Mouse (Mus musculus): ENCODE measurements at regions not wholly inside any gene's neighbourhood (a gene's known extent, or its start where the extent isn't known, plus 50 kb on each side); places are given as distances from the start of the nearest gene placed in this dataset.
A peak's percentile ranks its signal among the peaks of the same experiment; 100 is the strongest.

- Histone ChIP-seq H3K36me3 (ENCODE audit: control insufficient read depth, insufficient read depth, low read length) (no peaks in the 10 kb centered on the region), H3K4me3 (ENCODE audit: low read depth, low read length) (no peak overlapping the region), H3K27ac (ENCODE audit: insufficient read depth, low read depth, low read length) (no peak overlapping the region), H3K27me3 (ENCODE audit: control insufficient read depth, insufficient read depth, low read length) (0 out of 2 replicates have a peak, but pooled peaks cover 2% of the 10 kb centered on the region), H3K4me1 (ENCODE audit: control insufficient read depth, insufficient read depth, insufficient read length, low read length) (no peaks in the 10 kb centered on the region)
- TF ChIP-seq POLR2A (IDR thresholded peaks at IDR 0.05; ENCODE audit: low read depth, low read length): no peak
- no peak for TF ChIP-seq CTCF (IDR thresholded peaks at IDR 0.05; ENCODE audit: extremely low read depth, insufficient read length, insufficient replicate concordance, low read depth, low read length)
- WGBS: 22% methylated on average over 6 of the region's 6 CpGs
Observed at GRCm38 (mm10) chr7:75360874-75361273, 51.8 kb upstream of the Sv2b start.

GRCm38 (mm10) chr7:75362541-75362940, 53.5 kb upstream of the Sv2b start:
- Histone ChIP-seq H3K36me3 (ENCODE audit: control insufficient read depth, insufficient read depth, low read length) (no peaks in the 10 kb centered on the region), H3K27me3 (ENCODE audit: control insufficient read depth, insufficient read depth, low read length) (0 out of 2 replicates have a peak, but pooled peaks cover 2% of the 10 kb centered on the region), H3K4me1 (ENCODE audit: control insufficient read depth, insufficient read depth, insufficient read length, low read length) (no peaks in the 10 kb centered on the region), H3K4me3 (ENCODE audit: low read depth, low read length) (no peak overlapping the region), H3K27ac (ENCODE audit: insufficient read depth, low read depth, low read length) (no peak overlapping the region)
- TF ChIP-seq POLR2A (IDR thresholded peaks at IDR 0.05; ENCODE audit: low read depth, low read length) (no peak), CTCF (IDR thresholded peaks at IDR 0.05; ENCODE audit: extremely low read depth, insufficient read length, insufficient replicate concordance, low read depth, low read length) (no peak)
- 72% methylated on average over 6 of the region's 6 CpGs for WGBS

GRCm38 (mm10) chr7:75365480-75365879, 56.4 kb upstream of the Sv2b start:
- TF ChIP-seq CTCF (IDR thresholded peaks at IDR 0.05; ENCODE audit: extremely low read depth, insufficient read length, insufficient replicate concordance, low read depth, low read length) (no peak), POLR2A (IDR thresholded peaks at IDR 0.05; ENCODE audit: low read depth, low read length) (no peak)
- Histone ChIP-seq H3K27me3 (ENCODE audit: control insufficient read depth, insufficient read depth, low read length) (no peaks in the 10 kb centered on the region), H3K4me3 (ENCODE audit: low read depth, low read length) (no peak overlapping the region), H3K36me3 (ENCODE audit: control insufficient read depth, insufficient read depth, low read length) (no peaks in the 10 kb centered on the region), H3K27ac (ENCODE audit: insufficient read depth, low read depth, low read length) (no peak overlapping the region), H3K4me1 (ENCODE audit: control insufficient read depth, insufficient read depth, insufficient read length, low read length) (no peaks in the 10 kb centered on the region)
- WGBS: 50% methylated on average over 3 of the region's 3 CpGs

GRCm38 (mm10) chr7:75366285-75366882, 57.3 kb upstream of the Sv2b start:
- Histone ChIP-seq H3K27ac (ENCODE audit: insufficient read depth, low read depth, low read length) (no peak overlapping the region), H3K27me3 (ENCODE audit: control insufficient read depth, insufficient read depth, low read length) (no peaks in the 10 kb centered on the region), H3K36me3 (ENCODE audit: control insufficient read depth, insufficient read depth, low read length) (no peaks in the 10 kb centered on the region), H3K4me1 (ENCODE audit: control insufficient read depth, insufficient read depth, insufficient read length, low read length) (peaks cover 2% of the 10 kb centered on the region; the same call in 1 of the 2 replicates), H3K4me3 (ENCODE audit: low read depth, low read length) (no peak overlapping the region)
- TF ChIP-seq CTCF (IDR thresholded peaks at IDR 0.05; ENCODE audit: extremely low read depth, insufficient read length, insufficient replicate concordance, low read depth, low read length) (peak; percentile 84; the same call in 1 of the 2 replicates), POLR2A (IDR thresholded peaks at IDR 0.05; ENCODE audit: low read depth, low read length) (no peak)
- WGBS: 6% methylated on average over 8 of the region's 8 CpGs

- H3K36me3 ChIP-seq (ENCODE audit: control insufficient read depth, insufficient read depth, low read length): no peaks in the 10 kb centered on the region
- H3K4me1 ChIP-seq (ENCODE audit: control insufficient read depth, insufficient read depth, insufficient read length, low read length): peaks cover 8% of the 10 kb centered on the region; the same call in 1 of the 2 replicates
- TF ChIP-seq CTCF (IDR thresholded peaks at IDR 0.05; ENCODE audit: extremely low read depth, insufficient read length, insufficient replicate concordance, low read depth, low read length) (no peak), POLR2A (IDR thresholded peaks at IDR 0.05; ENCODE audit: low read depth, low read length) (no peak)
- H3K4me3 ChIP-seq (ENCODE audit: low read depth, low read length): no peak overlapping the region
- no peak overlapping the region for H3K27ac ChIP-seq (ENCODE audit: insufficient read depth, low read depth, low read length)
- H3K27me3 ChIP-seq (ENCODE audit: control insufficient read depth, insufficient read depth, low read length): no peaks in the 10 kb centered on the region
- WGBS: 66% methylated on average over 9 of the region's 9 CpGs
Observed at GRCm38 (mm10) chr7:75368315-75368714, 59.3 kb upstream of the Sv2b start.

DNA sequence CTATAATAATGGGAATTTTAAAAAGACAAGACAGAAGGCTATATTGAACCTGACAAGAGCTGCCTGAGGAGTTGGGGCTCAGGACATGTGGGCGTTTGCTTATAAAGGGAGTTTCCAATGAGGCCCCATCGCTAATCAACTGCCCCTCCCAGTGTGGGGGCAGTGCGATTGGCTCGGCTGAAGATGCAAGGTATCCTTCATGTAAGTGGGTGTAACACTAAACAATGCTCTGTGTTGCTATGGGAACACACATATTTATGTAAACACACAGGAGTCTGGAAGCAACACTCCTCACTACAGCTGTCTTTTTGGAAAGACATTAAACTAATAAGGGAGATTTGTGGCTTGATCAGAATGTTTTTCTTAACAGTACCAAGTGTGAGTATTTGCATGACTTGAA, 60.3 kb upstream of the Sv2b start:
- TF ChIP-seq CTCF (IDR thresholded peaks at IDR 0.05; ENCODE audit: extremely low read depth, insufficient read length, insufficient replicate concordance, low read depth, low read length): no peak
- no peak for TF ChIP-seq POLR2A (IDR thresholded peaks at IDR 0.05; ENCODE audit: low read depth, low read length)
- 16% methylated on average over 4 of the region's 4 CpGs for WGBS
- peaks cover 8% of the 10 kb centered on the region; the same call in 1 of the 2 replicates for H3K4me1 ChIP-seq (ENCODE audit: control insufficient read depth, insufficient read depth, insufficient read length, low read length)
- no peaks in the 10 kb centered on the region for H3K27me3 ChIP-seq (ENCODE audit: control insufficient read depth, insufficient read depth, low read length)
- H3K27ac ChIP-seq (ENCODE audit: insufficient read depth, low read depth, low read length): no peak overlapping the region
- no peak overlapping the region for H3K4me3 ChIP-seq (ENCODE audit: low read depth, low read length)
- no peaks in the 10 kb centered on the region for H3K36me3 ChIP-seq (ENCODE audit: control insufficient read depth, insufficient read depth, low read length)

DNA sequence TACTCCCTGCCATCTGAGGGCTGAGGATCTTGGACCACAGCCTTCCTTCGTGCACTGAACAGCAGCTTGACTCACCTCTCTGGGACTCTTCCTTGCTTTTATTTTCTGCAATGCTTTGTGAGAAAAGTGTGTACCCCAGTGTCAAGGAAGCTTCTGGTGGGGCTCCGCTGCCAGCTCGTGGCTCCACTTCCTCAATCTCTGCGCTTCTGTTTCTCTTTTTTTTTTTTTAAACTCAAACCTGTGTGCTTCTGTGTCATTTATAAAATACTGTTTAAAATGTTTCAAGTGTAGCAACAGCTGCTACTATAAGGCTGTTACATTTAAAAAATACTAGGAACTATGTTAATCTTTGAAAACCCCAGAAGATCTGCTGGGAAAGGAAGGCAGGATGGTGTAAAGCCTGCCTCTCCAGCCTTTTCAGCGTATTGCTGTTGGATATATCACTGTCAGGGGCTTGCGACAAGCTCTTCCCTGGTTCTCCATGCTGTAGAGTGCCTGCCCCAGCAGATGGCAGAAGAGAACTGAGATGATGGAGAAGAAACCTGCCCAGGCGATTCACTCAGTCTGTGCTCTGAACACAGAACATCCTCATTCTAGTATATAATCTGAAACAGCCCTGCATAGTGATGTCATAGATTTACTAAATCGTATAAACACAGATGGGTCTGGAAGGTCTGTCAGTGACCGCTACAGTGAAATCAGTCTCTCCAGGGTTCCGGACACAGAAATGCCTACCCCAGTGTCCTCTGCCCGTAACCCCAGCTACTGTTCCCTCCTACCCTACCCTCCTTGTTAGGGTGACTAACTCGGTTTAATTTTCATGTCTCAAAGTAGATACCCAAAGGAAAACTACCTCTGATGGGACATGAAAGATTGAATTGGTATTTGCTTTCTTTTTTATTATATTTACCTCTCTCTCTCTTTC, 61.8 kb upstream of the Sv2b start:
- no peaks in the 10 kb centered on the region for H3K36me3 ChIP-seq (ENCODE audit: control insufficient read depth, insufficient read depth, low read length)
- no peaks in the 10 kb centered on the region for H3K27me3 ChIP-seq (ENCODE audit: control insufficient read depth, insufficient read depth, low read length)
- no peak overlapping the region for H3K4me3 ChIP-seq (ENCODE audit: low read depth, low read length)
- TF ChIP-seq POLR2A (IDR thresholded peaks at IDR 0.05; ENCODE audit: low read depth, low read length) (no peak), CTCF (IDR thresholded peaks at IDR 0.05; ENCODE audit: extremely low read depth, insufficient read length, insufficient replicate concordance, low read depth, low read length) (peak; percentile 73; the same call in 1 of the 2 replicates)
- peaks cover 8% of the 10 kb centered on the region; the same call in 1 of the 2 replicates for H3K4me1 ChIP-seq (ENCODE audit: control insufficient read depth, insufficient read depth, insufficient read length, low read length)
- H3K27ac ChIP-seq (ENCODE audit: insufficient read depth, low read depth, low read length): no peak overlapping the region
- WGBS: 35% methylated on average over 12 of the region's 12 CpGs

All from small intestine, adult 2 months (tissue).